Mouse (Mus musculus) embryonic stem cell, embryonic (primary cell): ENCODE measurements at regions not wholly inside any gene's neighbourhood (a gene's known extent, or its start where the extent isn't known, plus 50 kb on each side); places are given as distances from the start of the nearest gene placed in this dataset.
"Not testable (repeated sequence)": the region's sequence is repeated elsewhere in the genome, so short reads cannot be mapped to it uniquely, and the experiment has no call there.

ENCODE experiments used
- CTCF ChIA-PET, 4 experiments: fragments of 300-600 bp in 2 of 4; fragments of 350-600 bp in 2 of 4; sonication (Branson Sonifier 250); formaldehyde crosslinking; loops; one replicate each; lab custom pipeline; 2022; ENCODE audit warnings: inconsistent platforms in 2 of 4; lab: Charles Lee
- POLR2A ChIA-PET, 4 experiments: fragments of 300-600 bp in 2 of 4; fragments of 350-600 bp in 2 of 4; sonication (Branson Sonifier 250); formaldehyde crosslinking; loops; one replicate each; lab custom pipeline; 2022; ENCODE audit warnings: antibody characterized with exemption in 4 of 4, inconsistent platforms in 1 of 4; lab: Charles Lee

DNA sequence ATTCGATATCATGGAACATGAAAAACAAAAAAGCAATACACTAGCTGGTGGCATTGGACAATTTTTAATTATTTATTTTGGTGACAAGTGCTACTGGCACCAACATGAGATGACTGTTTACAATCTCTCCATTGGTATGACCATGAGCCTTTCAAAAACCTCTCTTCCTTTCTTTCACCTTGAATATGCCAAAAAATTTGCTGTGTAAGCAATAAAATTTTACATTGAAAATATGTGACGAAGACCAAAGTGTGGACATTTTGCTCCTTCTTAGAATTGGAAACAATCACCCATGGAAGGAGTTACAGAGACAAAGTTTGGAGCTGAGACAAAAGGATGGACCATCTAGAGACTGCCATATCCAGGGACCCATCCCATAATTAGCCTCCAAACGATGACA lies 83.4 kb upstream of the Gm49339 start:
- POLR2A ChIA-PET, CTCF ChIA-PET: not testable (repeated sequence)

DNA sequence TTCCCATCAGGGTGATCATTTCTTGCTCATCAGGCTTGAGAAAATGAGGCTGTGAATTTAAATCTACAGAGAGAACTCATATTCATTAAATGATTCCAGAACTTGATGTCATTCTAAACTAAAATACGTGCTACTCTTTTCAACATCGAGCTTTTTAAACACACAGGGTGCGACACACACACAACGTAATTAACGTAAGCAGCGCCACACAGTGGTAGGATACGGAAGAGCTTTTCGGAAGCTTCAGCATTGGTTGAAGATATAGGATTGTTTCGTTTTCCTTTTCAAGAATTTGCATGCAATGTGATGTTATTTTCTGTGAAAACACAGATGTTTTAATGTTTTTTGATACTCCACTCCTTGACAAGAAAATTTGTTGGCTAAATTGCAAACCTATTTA lies 75.3 kb upstream of the Gm49339 start:
- POLR2A ChIA-PET: no interaction called here
- CTCF ChIA-PET: interaction anchor here in 3 of 4 experiments (0.5 to 1.4 kb wide), 17 partner anchors 11 to 1312 kb away, joined by 3 to 11 read pairs (median 4); no protein-coding TSS in a partner anchor

DNA sequence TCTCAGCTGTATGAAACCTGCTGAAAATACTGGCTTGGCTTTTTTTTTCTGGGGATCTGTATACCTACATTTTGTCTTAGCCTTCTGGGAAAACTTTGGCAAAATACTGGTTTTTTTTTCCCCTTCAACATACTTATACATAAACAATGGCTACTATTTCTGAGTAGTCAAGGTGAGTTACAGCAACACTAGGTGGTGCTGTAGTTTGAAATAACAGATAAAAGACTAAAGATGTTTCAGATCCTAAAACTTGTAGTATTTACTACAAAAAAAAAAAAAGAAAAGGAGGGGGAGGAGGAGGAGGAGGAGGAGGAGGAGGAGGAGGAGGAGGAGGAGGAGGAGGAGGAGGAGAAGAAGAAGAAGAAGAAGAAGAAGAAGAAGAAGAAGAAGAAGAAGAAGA lies 67.6 kb upstream of the Gm49339 start:
- CTCF ChIA-PET: interaction anchor here in 1 of 4 experiments (0.7 kb wide), 1 partner anchor 518 kb away, joined by 3 read pairs; no protein-coding TSS in a partner anchor
- POLR2A ChIA-PET: no interaction called here

DNA sequence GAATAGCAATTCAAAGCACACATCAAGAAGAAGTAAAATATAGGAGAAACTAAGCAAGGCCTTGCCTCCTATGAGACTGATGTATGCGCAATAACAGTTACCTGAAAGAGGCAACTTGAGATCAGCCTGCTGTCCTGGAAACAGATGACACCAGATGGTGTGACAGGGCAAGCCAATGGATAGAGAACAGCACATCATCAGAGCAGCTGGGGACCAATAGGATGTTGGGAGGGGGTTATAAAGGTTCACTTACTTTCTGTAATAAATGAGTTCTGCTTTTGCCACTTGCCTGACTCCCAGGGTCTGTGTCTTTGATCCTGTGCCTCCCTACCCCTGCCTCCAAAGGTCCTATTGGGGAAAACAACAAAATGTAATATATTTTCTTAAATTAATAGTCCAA lies 65.9 kb upstream of the Gm49339 start:
- CTCF ChIA-PET: interaction anchor here in 1 of 4 experiments (0.6 kb wide), 1 partner anchor 60 kb away, joined by 3 read pairs; no protein-coding TSS in a partner anchor

DNA sequence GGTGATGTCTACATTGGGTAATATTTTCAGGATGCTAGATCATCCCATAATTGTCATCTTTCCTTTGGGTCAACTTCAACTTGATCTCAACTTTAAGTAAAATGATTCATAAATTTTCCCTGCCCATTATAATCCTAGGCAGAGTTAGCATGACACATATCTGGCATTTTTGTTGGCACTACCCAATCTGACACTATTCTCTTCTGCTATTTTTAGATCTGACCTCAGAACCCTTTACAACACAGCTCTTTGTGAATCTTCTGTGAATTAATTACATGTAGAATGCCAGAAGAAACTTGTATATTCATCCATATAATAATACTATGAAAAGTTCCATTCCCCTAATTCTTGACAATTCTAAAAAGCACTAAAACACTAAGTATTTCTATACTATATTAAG lies 63.7 kb upstream of the Gm49339 start:
- ChIA-PET CTCF (interaction anchor here in 1 of 4 experiments (0.9 kb wide), 1 partner anchor 12 kb away, joined by 4 read pairs; no protein-coding TSS in a partner anchor), POLR2A (no interaction called here)

More for the DNA sequence above, 65.9 kb upstream of the Gm49339 start:
- POLR2A ChIA-PET: no interaction called here

DNA sequence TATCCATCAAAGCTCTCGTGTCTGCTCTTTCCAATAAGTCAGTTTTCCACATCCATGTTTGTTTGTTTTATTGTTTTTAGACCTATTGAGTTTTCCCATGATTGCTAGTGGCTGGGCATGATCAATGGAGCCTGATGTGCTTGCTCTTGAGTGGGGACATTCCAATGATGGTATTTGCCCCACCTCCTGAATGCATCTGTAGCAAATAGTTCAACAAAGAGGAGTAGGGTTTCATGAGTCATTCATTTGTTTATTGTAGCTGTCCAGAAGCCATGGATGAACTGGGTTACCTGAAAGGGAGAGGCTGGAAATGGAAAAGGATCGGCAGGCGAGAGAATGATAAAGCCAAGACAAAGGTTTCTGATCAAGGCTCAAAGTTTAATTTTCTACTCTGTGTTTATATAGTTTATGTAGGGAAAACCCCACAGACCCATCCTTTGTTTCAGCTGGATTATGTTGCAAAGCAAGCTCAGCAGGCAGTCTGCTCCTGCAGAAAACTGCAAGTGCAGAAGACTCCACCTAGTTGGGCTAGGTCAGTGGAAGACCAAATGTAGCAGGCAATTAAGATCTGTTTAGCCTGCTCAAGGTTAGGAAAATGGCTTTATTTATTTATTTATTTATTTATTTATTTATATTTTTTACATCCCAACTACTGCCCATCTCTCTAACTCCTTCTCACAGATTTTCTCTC lies 63.0 kb upstream of the Gm49339 start:
- CTCF ChIA-PET: no interaction called here
- POLR2A ChIA-PET: no interaction called here

DNA sequence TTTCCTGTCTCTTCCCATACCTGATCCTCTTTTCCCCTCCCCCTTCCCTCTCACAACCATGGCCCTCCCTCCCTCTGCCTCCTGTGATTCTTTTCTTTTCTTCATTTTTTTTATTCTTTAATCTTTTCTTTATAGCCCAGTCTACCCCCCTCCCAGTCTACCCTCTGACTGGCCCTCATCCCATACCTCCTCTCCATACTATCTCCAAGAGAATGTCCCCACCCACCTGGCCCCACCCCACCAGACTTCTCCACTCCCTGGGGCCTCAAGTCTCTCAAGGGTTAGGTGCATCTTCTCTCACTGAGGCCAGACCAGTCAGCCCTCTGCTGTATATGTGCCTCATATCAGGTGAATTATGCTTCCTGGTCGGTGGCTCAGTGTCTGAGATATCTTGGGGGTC lies 61.9 kb upstream of the Gm49339 start:
- CTCF ChIA-PET: no interaction called here
- POLR2A ChIA-PET: no interaction called here

DNA sequence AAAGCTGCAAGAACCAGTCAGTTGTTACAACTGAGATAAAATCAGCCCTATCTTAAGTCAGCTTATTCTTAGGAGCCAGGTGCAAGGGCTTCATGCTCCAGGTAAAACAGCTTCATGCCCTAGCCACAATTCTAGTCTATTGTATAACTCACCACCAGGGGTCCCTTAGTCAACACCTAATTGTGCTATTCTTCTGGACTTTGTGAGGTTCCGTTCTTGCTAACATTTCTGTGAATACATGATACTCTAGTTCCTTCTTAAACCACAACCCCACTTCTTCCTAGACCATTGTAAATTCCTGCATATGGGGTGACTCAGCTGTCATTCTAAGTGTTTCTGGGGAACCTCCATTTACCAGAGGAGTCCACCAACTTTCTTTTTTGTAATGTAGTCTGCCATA lies 57.9 kb upstream of the Gm49339 start:
- CTCF ChIA-PET: no interaction called here
- POLR2A ChIA-PET: no interaction called here
